Mouse (Mus musculus) liver, postnatal 0 days (tissue): ENCODE measurements around the gene Map3k13.

Experiments
- CTCF ChIP-seq: sonication (generic); IDR thresholded peaks from 2 replicates; pipeline ENCODE4 v1.5.1; 2016; ENCODE audit warnings: antibody characterized with exemption, low read depth
- EP300 ChIP-seq: IDR thresholded peaks from 2 replicates; pipeline ENCODE4 v1.6.1; 2016; ENCODE audit warnings: antibody characterized with exemption, low read depth, mild to moderate bottlenecking

- TF ChIP-seq EP300, result no peak
- 0 out of 2 replicates have a peak, but pooled peaks have one; percentile 13 for TF ChIP-seq CTCF
Observed at GRCm38 (mm10) chr16:21785000-21785399, 9.1 kb upstream of the Map3k13 start.
